Mouse (Mus musculus) intestine, embryonic 15.5 days (tissue): Measurements from ENCODE around the gene Emx2. TPM values are rescaled to one million over a fixed set of nuclear protein-coding genes. Genes with fewer than 3 reads are reported as not detected.

Experiments used
- ATAC-seq: fragments of 200-750 bp; cut with Nextera tagmentation; 2 replicates; pipeline ENCODE4 v1.8.0; 2017; ENCODE audit warnings: moderate TSS enrichment, moderate library complexity
- H3K27ac ChIP-seq: fragments of 300-500 bp; sonication (generic); 2 replicates; pipeline ENCODE4 v1.5.1; 2015; ENCODE audit warnings: mild to moderate bottlenecking, inconsistent platforms
- H3K27me3 ChIP-seq: fragments of 300-500 bp; sonication (generic); replicated peaks from 2 replicates; pipeline ENCODE4 v1.6.1; 2015; ENCODE audit warnings: inconsistent platforms
- H3K36me3 ChIP-seq: fragments of 300-500 bp; sonication (generic); 2 replicates; pipeline ENCODE4 v1.6.1; 2015; ENCODE audit warnings: inconsistent platforms
- H3K4me1 ChIP-seq: fragments of 300-500 bp; sonication (generic); replicated peaks from 2 replicates; pipeline ENCODE4 v1.6.1; 2015; ENCODE audit warnings: inconsistent platforms
- H3K4me2 ChIP-seq: fragments of 300-500 bp; sonication (generic); replicated peaks from 2 replicates; pipeline ENCODE4 v1.6.1; 2015; ENCODE audit warnings: mild to moderate bottlenecking, inconsistent platforms
- H3K4me3 ChIP-seq: fragments of 300-500 bp; sonication (generic); replicated peaks from 2 replicates; pipeline ENCODE4 v1.5.1; 2015; ENCODE audit warnings: inconsistent platforms
- H3K9ac ChIP-seq: fragments of 300-500 bp; sonication (generic); 2 replicates; pipeline ENCODE4 v1.6.1; 2015; ENCODE audit warnings: inconsistent platforms
- H3K9me3 ChIP-seq: fragments of 300-500 bp; sonication (generic); 2 replicates; pipeline ENCODE4 v1.6.1; 2016; ENCODE audit warnings: inconsistent platforms
- WGBS: fragments of 180-500 bp; shearing (Covaris S2); methylation state at CpG from one replicate; pipeline ENCODE4 v1.1.7; 2015; 5-methylcytosine and 5-hydroxymethylcytosine counted together
- polyA plus RNA-seq: library from polyadenylated mRNA; unstranded; fragments of >200 nt; fragmentation: Nextera tagmentation; extraction: Ambion mirVana; gene quantifications from 2 replicates; pipeline ENCODE4 v1.2.1, GENCODE M21; 2015

Emx2 gene
- polyA plus RNA-seq, 1 experiment from 2014 or later, result 0.10 TPM

GRCm38 (mm10) chr19:59480563-59480962, 22.4 kb downstream of the Emx2 start:
- H3K4me1 ChIP-seq, result no peaks in the 10 kb centered on the region
- H3K27me3 ChIP-seq, result 0 out of 2 replicates have a peak, but pooled peaks cover 3% of the 10 kb centered on the region
- no peaks in the 10 kb centered on the region for H3K9me3 ChIP-seq
- no peak overlapping the region for H3K27ac ChIP-seq
- ATAC-seq, result no peak
- H3K4me2 ChIP-seq, result no peak overlapping the region
- no peak overlapping the region for H3K4me3 ChIP-seq
- WGBS, result 84% methylated on average over 3 of the region's 3 CpGs
- no peak overlapping the region for H3K9ac ChIP-seq
- H3K36me3 ChIP-seq, result no peaks in the 10 kb centered on the region

GRCm38 (mm10) chr19:59492258-59492657, 34.1 kb downstream of the Emx2 start:
- no peaks in the 10 kb centered on the region for H3K9me3 ChIP-seq
- no peak overlapping the region for H3K4me3 ChIP-seq
- WGBS, result 90% methylated on average over 1 of the region's 1 CpGs
- no peaks in the 10 kb centered on the region for H3K4me1 ChIP-seq
- H3K36me3 ChIP-seq, result no peaks in the 10 kb centered on the region
- no peak for ATAC-seq
- no peak overlapping the region for H3K9ac ChIP-seq
- H3K4me2 ChIP-seq, result no peak overlapping the region
- no peak overlapping the region for H3K27ac ChIP-seq
- no peaks in the 10 kb centered on the region for H3K27me3 ChIP-seq

- WGBS, result 72% methylated on average over 4 of the region's 4 CpGs
Observed at GRCm38 (mm10) chr19:59496832-59497231, 38.7 kb downstream of the Emx2 start.

GRCm38 (mm10) chr19:59508896-59509295, 50.7 kb downstream of the Emx2 start:
- no peaks in the 10 kb centered on the region for H3K27me3 ChIP-seq
- no peaks in the 10 kb centered on the region for H3K9me3 ChIP-seq
- no peak overlapping the region for H3K9ac ChIP-seq
- no peak overlapping the region for H3K4me3 ChIP-seq
- WGBS, result 90% methylated on average over 2 of the region's 2 CpGs
- H3K4me1 ChIP-seq, result no peaks in the 10 kb centered on the region
- H3K4me2 ChIP-seq, result no peak overlapping the region
- no peak for ATAC-seq
- no peaks in the 10 kb centered on the region for H3K36me3 ChIP-seq
- no peak overlapping the region for H3K27ac ChIP-seq

More at GRCm38 (mm10) chr19:59496832-59497231, 38.7 kb downstream of the Emx2 start:
- no peaks in the 10 kb centered on the region for H3K36me3 ChIP-seq
- H3K4me3 ChIP-seq, result no peak overlapping the region
- H3K4me2 ChIP-seq, result no peak overlapping the region
- no peak overlapping the region for H3K27ac ChIP-seq
- no peak overlapping the region for H3K9ac ChIP-seq
- no peaks in the 10 kb centered on the region for H3K27me3 ChIP-seq
- H3K9me3 ChIP-seq, result no peaks in the 10 kb centered on the region
- no peak for ATAC-seq
- no peaks in the 10 kb centered on the region for H3K4me1 ChIP-seq

GRCm38 (mm10) chr19:59513181-59513580, 55.0 kb downstream of the Emx2 start:
- no peak for ATAC-seq
- no peaks in the 10 kb centered on the region for H3K27me3 ChIP-seq
- H3K4me3 ChIP-seq, result no peak overlapping the region
- no peaks in the 10 kb centered on the region for H3K9me3 ChIP-seq
- H3K9ac ChIP-seq, result no peak overlapping the region
- no peak overlapping the region for H3K27ac ChIP-seq
- 70% methylated on average over 3 of the region's 3 CpGs for WGBS
- H3K4me2 ChIP-seq, result no peak overlapping the region
- H3K4me1 ChIP-seq, result no peaks in the 10 kb centered on the region
- H3K36me3 ChIP-seq, result no peaks in the 10 kb centered on the region

Other genes starting within 250 kb of the Emx2 start
- not detected in 2 replicates for gene Kcnk18, start 239.2 kb upstream of the Emx2 start, polyA plus RNA-seq
- gene Slc18a2, start 197.5 kb upstream of the Emx2 start, polyA plus RNA-seq, result 9.1 and 10.3 TPM in 2 replicates
- 19.1 and 28.7 TPM in 2 replicates for gene Rps12-ps3, start 136.1 kb upstream of the Emx2 start, polyA plus RNA-seq
- gene Pdzd8, start 112.6 kb upstream of the Emx2 start, polyA plus RNA-seq, result 9.7 and 10.1 TPM in 2 replicates